Mouse (Mus musculus) cortical plate, adult 2 months (tissue): ENCODE measurements around the gene Tcea3.

ENCODE experiments used
- CTCF ChIP-seq: fragments of 200-500 bp; IDR thresholded peaks from 2 replicates; pipeline ENCODE4 v1.5.1; 2011; ENCODE audit warnings: mild to moderate bottlenecking, control low read depth, low read length; ENCODE audit not compliant: insufficient read depth; ENCODE audit errors: extremely low read depth
- POLR2A ChIP-seq: fragments of 200-500 bp; IDR thresholded peaks from 2 replicates; pipeline ENCODE4 v1.6.1; 2011; ENCODE audit warnings: mild to moderate bottlenecking, low read length, control low read depth; ENCODE audit not compliant: insufficient read depth; ENCODE audit errors: extremely low read depth

DNA sequence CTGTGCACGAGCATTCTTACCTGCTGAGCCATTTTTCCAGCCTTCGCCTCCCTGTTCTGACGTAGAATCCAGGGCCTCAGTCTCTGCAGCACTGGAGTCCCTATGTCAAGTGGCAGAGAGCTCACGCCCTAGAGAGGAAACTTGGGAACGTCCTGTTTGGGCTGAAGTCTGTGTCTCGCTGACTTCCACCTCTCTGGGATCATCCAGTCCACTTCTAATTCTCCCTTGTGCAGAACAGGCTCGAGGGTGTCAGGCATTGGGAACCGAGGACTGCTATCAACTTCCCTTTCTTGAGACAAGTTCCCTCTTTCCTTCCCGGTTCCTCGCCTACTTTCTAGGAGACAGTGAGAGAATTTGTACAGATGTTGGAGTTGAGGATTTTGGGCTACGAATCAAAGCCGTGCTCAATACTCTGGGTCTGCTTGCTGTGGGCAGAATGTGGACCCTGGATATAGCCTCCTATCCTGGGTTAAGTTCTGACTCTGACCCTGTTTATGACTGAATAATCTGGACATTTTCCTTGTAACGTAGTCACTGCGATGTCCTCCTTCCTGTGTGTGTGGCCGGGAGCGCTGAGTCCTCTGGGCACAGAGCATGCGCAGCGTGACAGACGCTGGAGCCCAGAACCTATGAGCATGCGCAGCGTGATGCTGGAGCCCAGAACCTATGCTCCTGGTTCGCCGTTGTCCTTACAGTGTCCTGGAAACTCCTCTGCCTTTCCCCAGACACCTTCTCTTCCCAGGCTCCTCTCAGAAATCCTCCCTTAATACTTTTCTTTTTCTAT lies 22.7 kb upstream of the Tcea3 start:
- TF ChIP-seq CTCF (no peak), POLR2A (no peak)
